ENCODE assay signal across 11 mouse cellular contexts in genomic region chr6:94646274-94646863, GRCm38 (mm10). TPM values are rescaled to one million over a fixed set of nuclear protein-coding genes. Genes with fewer than 3 reads are reported as not detected.
A peak's percentile ranks its signal among the peaks of the same experiment; 100 is the strongest.
DNase-seq lines count a peak whose midpoint lies in the region; ATAC-seq and TF ChIP-seq lines count a peak whose summit lies in the region.
"Had no signal": no experiment of that assay in that cellular context is flagged by ENCODE, and none has a peak within 500 bp of the region (broad histone marks: within the 10 kb centered on the region; RNA-seq: fewer than 3 reads in every experiment).

No protein-coding gene starts in this region.

- no peaks in the 10 kb centered on the region for H3K9me3 ChIP-seq in forebrain, embryonic 12.5 days
- no peaks in the 10 kb centered on the region for H3K9me3 ChIP-seq in forebrain, postnatal 0 days (ENCODE audit: low read length)
- H3K9me3 ChIP-seq in midbrain, embryonic 12.5 days: no peaks in the 10 kb centered on the region
- H3K9me3 ChIP-seq in midbrain, embryonic 11.5 days (ENCODE audit: control insufficient read depth, low read length): no peaks in the 10 kb centered on the region
- no peaks in the 10 kb centered on the region for H3K9me3 ChIP-seq in limb, embryonic 11.5 days (ENCODE audit: control insufficient read depth, low read length)
- H3K9me3 ChIP-seq: kidney, embryonic 15.5 days had no signal

- H3K4me2 ChIP-seq in forebrain, embryonic 12.5 days: no peak overlapping the region
- H3K4me2 ChIP-seq in forebrain, postnatal 0 days (ENCODE audit: low read depth): no peak overlapping the region
- no peak overlapping the region for H3K4me2 ChIP-seq in midbrain, embryonic 12.5 days (replicated peaks)
- H3K4me2 ChIP-seq in midbrain, embryonic 11.5 days: no peak overlapping the region
- H3K4me2 ChIP-seq in limb, embryonic 11.5 days (ENCODE audit: low read depth, severe bottlenecking): no peak overlapping the region
- H3K4me2 ChIP-seq: kidney, embryonic 15.5 days; liver, embryonic 11.5 days had no signal

- peaks cover 11% of the 10 kb centered on the region for H3K36me3 ChIP-seq in forebrain, embryonic 12.5 days (replicated peaks)
- H3K36me3 ChIP-seq in forebrain, postnatal 0 days (ENCODE audit: insufficient read depth): 0 out of 2 replicates have a peak, but pooled peaks cover 3% of the 10 kb centered on the region
- peaks cover 4% of the 10 kb centered on the region; the same call in 1 of the 2 replicates for H3K36me3 ChIP-seq in midbrain, embryonic 12.5 days
- 0 out of 2 replicates have a peak, but pooled peaks cover 2% of the 10 kb centered on the region for H3K36me3 ChIP-seq in midbrain, embryonic 11.5 days (ENCODE audit: control insufficient read depth, insufficient read depth, low read length)
- H3K36me3 ChIP-seq in limb, embryonic 11.5 days (ENCODE audit: control insufficient read depth, insufficient read depth, low read length): no peaks in the 10 kb centered on the region
- H3K36me3 ChIP-seq: kidney, embryonic 15.5 days had no signal

- H3K4me3 ChIP-seq in forebrain, embryonic 12.5 days (replicated peaks): no peak overlapping the region
- no peak overlapping the region for H3K4me3 ChIP-seq in forebrain, postnatal 0 days (ENCODE audit: low read depth, low read length)
- H3K4me3 ChIP-seq in midbrain, embryonic 12.5 days: no peak overlapping the region
- no peak overlapping the region for H3K4me3 ChIP-seq in midbrain, embryonic 11.5 days (ENCODE audit: low read depth, low read length)
- no peak overlapping the region for H3K4me3 ChIP-seq in limb, embryonic 11.5 days (ENCODE audit: low read depth, low read length)
- H3K4me3 ChIP-seq: kidney, embryonic 15.5 days had no signal

- DNase-seq in forebrain, postnatal 0 days: no peak
- no peak for DNase-seq in midbrain, embryonic 11.5 days (ENCODE audit: low spot score, missing footprints)
- DNase-seq in limb, embryonic 11.5 days (ENCODE audit: low spot score): no peak
- DNase-seq in thymus, postnatal 4 days: peak; percentile 57
- DNase-seq in embryo, embryonic 9.5 days (ENCODE audit: extremely low spot score): no peak
- DNase-seq in ovary, postnatal 36 days (ENCODE audit: low spot score): no peak
- DNase-seq: cerebellum, adult 8-10 months had no signal

- no peaks in the 10 kb centered on the region for H3K27me3 ChIP-seq in forebrain, embryonic 12.5 days
- H3K27me3 ChIP-seq in forebrain, postnatal 0 days (ENCODE audit: insufficient read depth, low read length): no peaks in the 10 kb centered on the region
- H3K27me3 ChIP-seq in midbrain, embryonic 12.5 days: no peaks in the 10 kb centered on the region
- no peaks in the 10 kb centered on the region for H3K27me3 ChIP-seq in midbrain, embryonic 11.5 days (ENCODE audit: control insufficient read depth, insufficient read depth, low read length)
- no peaks in the 10 kb centered on the region for H3K27me3 ChIP-seq in limb, embryonic 11.5 days (ENCODE audit: control insufficient read depth, insufficient read depth, low read length)
- H3K27me3 ChIP-seq: kidney, embryonic 15.5 days had no signal

- 75% methylated on average over 6 of the region's 6 CpGs for WGBS in forebrain, embryonic 12.5 days
- 59% methylated on average over 6 of the region's 6 CpGs for WGBS in forebrain, postnatal 0 days
- 79% methylated on average over 6 of the region's 6 CpGs for WGBS in midbrain, embryonic 12.5 days
- WGBS in midbrain, embryonic 11.5 days: 76% methylated on average over 6 of the region's 6 CpGs
- 55% methylated on average over 6 of the region's 6 CpGs for WGBS in limb, embryonic 11.5 days

- H3K4me1 ChIP-seq in forebrain, embryonic 12.5 days: peaks cover 52% of the 10 kb centered on the region
- H3K4me1 ChIP-seq in forebrain, postnatal 0 days (ENCODE audit: insufficient read depth): peaks cover 11% of the 10 kb centered on the region; the same call in 1 of the 2 replicates
- H3K4me1 ChIP-seq in midbrain, embryonic 12.5 days: peaks cover 50% of the 10 kb centered on the region
- H3K4me1 ChIP-seq in midbrain, embryonic 11.5 days (ENCODE audit: control insufficient read depth, insufficient read depth, low read length): peaks cover 19% of the 10 kb centered on the region
- peaks cover 53% of the 10 kb centered on the region for H3K4me1 ChIP-seq in limb, embryonic 11.5 days (ENCODE audit: control insufficient read depth, insufficient read depth, low read length)

- ATAC-seq in forebrain, embryonic 12.5 days (ENCODE audit: low FRiP score): no peak
- no peak for ATAC-seq in forebrain, postnatal 0 days
- ATAC-seq in midbrain, embryonic 12.5 days (ENCODE audit: low FRiP score, low read depth): no peak
- ATAC-seq in midbrain, embryonic 11.5 days (ENCODE audit: low FRiP score): no peak
- no peak for ATAC-seq in limb, embryonic 11.5 days (ENCODE audit: insufficient number of reproducible peaks, low FRiP score, low TSS enrichment, low read depth)

- no peak for TF ChIP-seq CTCF in forebrain, postnatal 0 days (IDR thresholded peaks at IDR 0.05; ENCODE audit: low read depth)

- H3K27ac ChIP-seq in forebrain, embryonic 12.5 days: 0 out of 2 replicates have a peak overlapping the region, but pooled peaks have one; percentile 25
- H3K27ac ChIP-seq in forebrain, postnatal 0 days (ENCODE audit: low read depth, low read length): no peak overlapping the region
- 0 out of 2 replicates have a peak overlapping the region, but pooled peaks have one; percentile 30 for H3K27ac ChIP-seq in midbrain, embryonic 12.5 days (replicated peaks)
- H3K27ac ChIP-seq in midbrain, embryonic 11.5 days (ENCODE audit: low read depth, low read length): no peak overlapping the region
- peak overlapping the region; percentile 14; the same call in 1 of the 2 replicates for H3K27ac ChIP-seq in limb, embryonic 11.5 days (replicated peaks; ENCODE audit: low read depth, low read length)

- H3K9ac ChIP-seq in forebrain, embryonic 12.5 days: no peak overlapping the region
- H3K9ac ChIP-seq in forebrain, postnatal 0 days: no peak overlapping the region
- no peak overlapping the region for H3K9ac ChIP-seq in midbrain, embryonic 12.5 days (replicated peaks)
- H3K9ac ChIP-seq in midbrain, embryonic 11.5 days (ENCODE audit: low read length): no peak overlapping the region
- no peak overlapping the region for H3K9ac ChIP-seq in limb, embryonic 11.5 days (ENCODE audit: low read length)
- H3K9ac ChIP-seq: kidney, embryonic 15.5 days had no signal

RNA-seq across cellular contexts. Expression of gene Lrig1, which starts 53.6 kb away (rescaled TPM):
- polyA plus RNA-seq in forebrain, embryonic 12.5 days (2016; fragmentation: Nextera tagmentation; extraction: Ambion mirVana): 16.6 and 17.7 TPM in 2 replicates
- 36.9 and 53.3 TPM in 2 replicates for total RNA-seq in forebrain, postnatal 0 days (2014; rRNA removed)
- polyA plus RNA-seq in forebrain, postnatal 0 days (2015; fragmentation: Nextera tagmentation; extraction: Ambion mirVana): 9.0 and 10.7 TPM in 2 replicates
- polyA plus RNA-seq in midbrain, embryonic 12.5 days (2016; fragmentation: Nextera tagmentation; extraction: Ambion mirVana): 14.4 and 17.3 TPM in 2 replicates
- polyA plus RNA-seq in midbrain, embryonic 11.5 days (2014; fragmentation: Nextera tagmentation; extraction: Ambion mirVana): 15.9 and 17.4 TPM in 2 replicates
- 21.8 and 23.5 TPM in 2 replicates for polyA plus RNA-seq in limb, embryonic 11.5 days (2014; fragmentation: Nextera tagmentation; extraction: Ambion mirVana)

Comparison
In these comparisons a context has a peak if more than half of its experiments do, and no peak if none do; other contexts are left out.
1. H3K27ac ChIP-seq: peak in forebrain, embryonic 12.5 days (single experiment), midbrain, embryonic 12.5 days (single experiment) and limb, embryonic 11.5 days (single experiment); none in forebrain, postnatal 0 days (single experiment) and midbrain, embryonic 11.5 days (single experiment).